In genomic region chr5:96941087-96941468, GRCm38 (mm10) we compare ENCODE assay signal across 9 mouse cellular contexts. TPM values are rescaled to one million over a fixed set of nuclear protein-coding genes. Genes with fewer than 3 reads are reported as not detected.
DNase-seq lines count a peak whose midpoint lies in the region; ATAC-seq and TF ChIP-seq lines count a peak whose summit lies in the region.
"Had no signal": no experiment of that assay in that cellular context is flagged by ENCODE, and none has a peak within 500 bp of the region (broad histone marks: within the 10 kb centered on the region; RNA-seq: fewer than 3 reads in every experiment).

No protein-coding gene starts in this region.

- 33% methylated on average over 7 of the region's 7 CpGs for WGBS in hindbrain, embryonic 14.5 days
- WGBS in liver, postnatal 0 days (ENCODE audit: insufficient replicate concordance) = 44% methylated on average over 7 of the region's 7 CpGs

- peaks cover 12% of the 10 kb centered on the region for H3K4me1 ChIP-seq in hindbrain, embryonic 14.5 days (replicated peaks; ENCODE audit: control insufficient read depth, insufficient read depth, low read length)
- peaks cover 30% of the 10 kb centered on the region for H3K4me1 ChIP-seq in liver, postnatal 0 days (ENCODE audit: insufficient read depth)
- H3K4me1 ChIP-seq: limb, embryonic 13.5 days had no signal

- H3K4me2 ChIP-seq in hindbrain, embryonic 14.5 days (replicated peaks) = no peak overlapping the region
- peak overlapping the region; percentile 4 for H3K4me2 ChIP-seq in liver, postnatal 0 days (ENCODE audit: low read depth, low read length)
- H3K4me2 ChIP-seq: limb, embryonic 13.5 days had no signal

- peak overlapping the region; percentile 56; the same call in 1 of the 2 replicates for H3K27ac ChIP-seq in hindbrain, embryonic 14.5 days
- H3K27ac ChIP-seq in liver, postnatal 0 days (ENCODE audit: low read depth) = peak overlapping the region; percentile 56
- H3K27ac ChIP-seq: limb, embryonic 13.5 days had no signal

- H3K9me3 ChIP-seq in hindbrain, embryonic 14.5 days (ENCODE audit: control insufficient read depth, low read length) = no peaks in the 10 kb centered on the region
- no peaks in the 10 kb centered on the region for H3K9me3 ChIP-seq in liver, postnatal 0 days (ENCODE audit: low read length)
- H3K9me3 ChIP-seq: limb, embryonic 13.5 days had no signal

- TF ChIP-seq EP300 in liver, postnatal 0 days (IDR thresholded peaks at IDR 0.05; ENCODE audit: low read depth) = no peak

- DNase-seq in kidney, postnatal 10 days = peak; percentile 50
- no peak for DNase-seq in kidney, adult 8-10 months
- peak; percentile 45 for DNase-seq in hindbrain, embryonic 14.5 days (ENCODE audit: low spot score)
- no peak for DNase-seq in liver, postnatal 0 days
- peak; percentile 74 for DNase-seq in retina, postnatal 1 day
- no peak for DNase-seq in adrenal gland, adult 2 months
- DNase-seq in natural killer cell, adult 2 months (ENCODE audit: low spot score in 2 of 2) = no peak
- DNase-seq: adrenal gland, postnatal 10 days had no signal

- H3K36me3 ChIP-seq in hindbrain, embryonic 14.5 days (replicated peaks; ENCODE audit: control insufficient read depth, insufficient read depth) = no peaks in the 10 kb centered on the region
- H3K36me3 ChIP-seq in liver, postnatal 0 days (replicated peaks; ENCODE audit: insufficient read depth, low read length) = no peaks in the 10 kb centered on the region
- H3K36me3 ChIP-seq: limb, embryonic 13.5 days had no signal

- H3K9ac ChIP-seq in hindbrain, embryonic 14.5 days = no peak overlapping the region
- no peak overlapping the region for H3K9ac ChIP-seq in liver, postnatal 0 days (replicated peaks)
- H3K9ac ChIP-seq: limb, embryonic 13.5 days had no signal

- H3K27me3 ChIP-seq in hindbrain, embryonic 14.5 days (ENCODE audit: control insufficient read depth, insufficient read depth, low read length) = no peaks in the 10 kb centered on the region
- H3K27me3 ChIP-seq in liver, postnatal 0 days (ENCODE audit: insufficient read depth, low read length) = no peaks in the 10 kb centered on the region
- H3K27me3 ChIP-seq: limb, embryonic 13.5 days had no signal

- ATAC-seq in hindbrain, embryonic 14.5 days (ENCODE audit: low FRiP score) = peak; percentile 77
- ATAC-seq in liver, postnatal 0 days = peak; percentile 43

- no peak overlapping the region for H3K4me3 ChIP-seq in hindbrain, embryonic 14.5 days (replicated peaks; ENCODE audit: low read length)
- no peak overlapping the region for H3K4me3 ChIP-seq in liver, postnatal 0 days (ENCODE audit: low read depth, low read length)
- H3K4me3 ChIP-seq: limb, embryonic 13.5 days had no signal

- no peak for TF ChIP-seq CTCF in liver, postnatal 0 days (IDR thresholded peaks at IDR 0.05; ENCODE audit: low read depth)

RNA-seq across cellular contexts. Expression of gene Bmp2k, which starts 56.4 kb away (rescaled TPM):
- 11.7 and 12.4 TPM in 2 replicates for polyA plus RNA-seq in hindbrain, embryonic 14.5 days (2014; fragmentation: Nextera tagmentation; extraction: Ambion mirVana)
- 13.6 and 15.2 TPM in 2 replicates for polyA plus RNA-seq in liver, postnatal 0 days (2015; fragmentation: Nextera tagmentation; extraction: Ambion mirVana)
- total RNA-seq in adrenal gland, adult 2 months (2021) = 10 to 100 TPM; 26.0 to 38.8 TPM
- polyA plus RNA-seq in adrenal gland, adult 2 months (2012; rRNA removed) = 9.5 and 10.6 TPM in 2 replicates

Comparison
In these comparisons a context has a peak if more than half of its experiments do, and no peak if none do; other contexts are left out.
1. DNase-seq: peak in kidney, postnatal 10 days (single experiment), hindbrain, embryonic 14.5 days (single experiment) and retina, postnatal 1 day (single experiment); none in kidney, adult 8-10 months (0 of 2), liver, postnatal 0 days (single experiment), adrenal gland, adult 2 months (single experiment) and natural killer cell, adult 2 months (0 of 2).